Mouse (Mus musculus) left cerebral cortex, adult 11 months (tissue): ENCODE measurements around the gene Tsr3.
A peak's percentile ranks its signal among the peaks of the same experiment; 100 is the strongest.

Experiments used
- DNase-seq: peaks from one replicate; pipeline ENCODE4 v3.0.0; 2022; ENCODE audit warnings: low spot score

The Tsr3 gene

DNA sequence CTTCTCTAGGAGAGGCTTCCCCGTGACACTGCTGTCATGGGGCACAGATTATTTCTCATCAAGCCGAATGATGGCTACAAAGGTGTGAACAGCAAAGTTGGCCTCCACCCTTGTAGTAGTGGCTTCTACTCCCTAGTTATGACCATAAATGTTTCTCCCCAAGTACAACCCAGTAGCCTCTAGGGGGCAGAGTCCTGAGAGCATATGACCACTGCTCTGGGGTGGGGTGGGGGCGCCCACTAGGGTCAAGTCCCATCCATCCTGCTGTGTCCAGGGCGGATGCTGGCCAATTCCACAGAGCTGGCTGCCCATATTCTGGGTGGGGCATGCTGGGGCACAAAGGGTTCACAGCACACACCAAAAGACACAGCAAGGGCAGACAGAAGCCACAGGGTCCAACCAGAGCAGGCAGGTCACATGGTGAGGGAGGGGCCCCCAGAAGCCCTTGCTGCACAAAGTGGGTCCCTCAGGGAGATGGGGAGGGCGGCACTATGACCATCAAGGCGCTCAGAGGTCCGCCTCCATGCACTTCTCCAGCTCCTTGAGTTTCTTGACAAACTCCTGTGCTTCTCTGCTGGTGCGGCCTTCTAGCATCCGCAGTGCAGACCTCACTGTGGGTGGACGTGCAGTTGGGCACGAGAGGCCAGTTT is 3.3 kb downstream of the Tsr3 start:
- DNase-seq, result no peak

DNA sequence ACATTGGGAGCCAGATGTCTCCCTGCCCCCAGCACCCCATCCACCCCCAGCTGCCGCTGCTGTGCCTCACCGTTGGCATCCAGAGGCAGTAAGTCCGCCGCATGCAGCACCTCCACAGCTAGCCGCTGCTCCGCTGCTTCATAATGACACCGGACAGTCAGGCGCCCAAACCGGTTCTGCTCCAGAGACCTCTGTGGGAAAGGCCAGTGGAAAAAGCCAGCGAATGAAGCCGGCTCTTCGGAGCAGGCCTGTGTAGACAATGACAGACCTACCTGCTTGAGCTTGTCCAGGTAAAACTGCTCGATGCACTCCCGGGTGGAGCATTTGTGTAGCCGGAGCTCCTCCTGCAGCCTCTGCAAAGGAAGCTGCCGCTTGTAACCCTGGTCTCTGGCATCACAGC is 4.3 kb downstream of the Tsr3 start:
- no peak for DNase-seq

DNA sequence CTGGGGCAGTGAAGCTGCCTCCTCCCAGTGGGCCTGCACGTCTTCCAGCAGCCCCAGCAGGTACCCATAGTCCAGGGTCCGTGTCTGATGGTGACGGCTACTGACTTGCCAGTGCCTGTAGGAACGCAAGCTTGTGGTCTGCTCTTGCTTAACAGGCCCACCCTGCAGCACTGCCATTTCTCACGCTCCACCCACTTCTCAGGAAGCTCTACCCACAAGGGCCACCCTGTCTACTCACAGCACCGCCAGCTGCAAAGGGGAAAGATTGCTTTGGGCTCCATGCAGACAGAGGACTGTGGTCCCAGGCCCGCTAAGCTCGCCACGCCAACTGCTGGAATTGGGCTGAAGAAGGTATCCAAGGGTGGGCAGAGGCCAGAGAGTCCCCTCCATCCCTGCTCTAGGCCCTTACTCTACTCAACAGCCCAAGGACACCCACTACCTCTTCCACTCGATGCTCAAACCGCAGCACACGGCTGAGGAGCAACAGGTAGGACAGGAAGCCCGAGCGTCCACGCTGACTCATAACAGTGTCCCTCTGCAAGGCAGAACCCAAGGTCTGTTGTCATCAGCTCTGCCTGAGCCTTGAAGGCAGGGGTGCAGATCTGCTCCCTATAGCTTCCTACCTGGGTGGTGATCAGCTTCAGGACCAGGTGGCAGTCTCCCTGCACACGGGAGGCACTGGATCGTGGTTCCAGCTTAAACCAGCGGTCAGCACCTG is 8.2 kb downstream of the Tsr3 start:
- no peak for DNase-seq

DNA sequence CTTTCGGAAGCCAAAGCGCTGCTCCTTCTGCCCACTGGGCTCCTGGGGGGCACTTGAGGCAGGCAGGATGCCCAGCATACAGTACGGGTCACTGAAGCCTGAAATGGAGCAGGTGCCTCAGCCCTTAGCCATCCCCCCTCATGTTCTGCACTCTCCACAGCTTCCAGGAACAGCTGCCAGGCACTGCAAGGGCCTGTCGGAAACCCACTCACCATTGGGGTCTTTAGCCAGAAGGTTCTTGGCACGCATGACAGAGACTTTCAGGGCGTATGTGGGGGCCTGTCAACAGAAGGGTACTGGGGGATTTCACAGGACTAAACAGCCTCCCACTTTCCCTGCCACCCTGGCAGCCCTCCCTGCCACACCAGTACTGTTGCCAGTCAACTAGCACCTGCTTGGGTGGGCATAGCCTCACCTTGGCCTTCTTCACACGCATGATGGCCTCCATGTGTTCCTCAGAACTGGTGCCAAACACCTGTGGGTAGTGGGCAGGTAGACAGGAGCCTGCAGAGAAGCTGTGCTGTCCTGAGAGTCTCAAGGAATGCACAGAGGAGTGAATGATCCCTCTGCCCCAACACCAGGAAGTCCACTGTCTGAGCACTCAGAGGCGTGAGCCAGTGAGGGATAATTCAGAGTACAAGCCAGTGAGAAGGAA is 10.3 kb downstream of the Tsr3 start:
- no peak for DNase-seq

DNA sequence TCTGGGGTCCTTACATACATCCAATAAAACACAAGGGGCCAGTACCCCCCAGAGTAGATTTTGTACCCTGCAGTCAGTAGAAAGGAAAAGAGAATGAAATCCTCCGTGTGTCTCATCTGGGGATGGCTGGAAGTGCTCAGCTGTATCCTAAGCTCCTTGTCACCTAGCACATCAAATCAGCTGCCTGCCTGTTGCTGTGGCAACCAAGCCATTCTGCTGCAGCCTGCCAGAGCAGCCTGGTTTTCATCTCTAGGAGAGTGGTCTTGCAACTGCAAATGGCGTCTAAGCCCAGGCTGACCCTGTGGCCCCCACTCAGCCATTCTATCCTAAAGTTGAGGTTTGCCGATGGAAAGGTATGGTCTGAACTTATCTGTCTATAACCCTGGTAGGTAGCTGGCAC is 12.7 kb downstream of the Tsr3 start:
- no peak for DNase-seq

DNA sequence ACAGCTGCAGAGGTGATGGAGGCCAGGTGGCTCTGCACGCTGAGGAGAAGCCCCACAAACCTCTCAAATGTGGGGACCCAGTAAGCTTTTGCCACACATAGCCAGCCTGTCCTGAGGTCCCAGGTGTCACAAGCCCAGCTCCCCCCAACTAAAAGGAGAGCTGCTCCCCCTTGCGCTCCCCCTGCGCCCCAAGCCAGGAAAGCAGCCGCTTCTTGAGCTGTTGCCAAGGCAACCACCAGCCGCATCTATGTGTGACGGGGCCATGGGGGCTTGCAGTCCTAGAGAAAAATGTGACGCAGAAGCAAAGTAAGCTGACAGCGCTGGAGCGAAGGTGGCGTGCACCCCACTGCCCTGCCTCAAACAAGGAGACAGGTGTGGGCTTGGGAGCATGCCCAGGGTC is 13.8 kb downstream of the Tsr3 start:
- no peak for DNase-seq

DNA sequence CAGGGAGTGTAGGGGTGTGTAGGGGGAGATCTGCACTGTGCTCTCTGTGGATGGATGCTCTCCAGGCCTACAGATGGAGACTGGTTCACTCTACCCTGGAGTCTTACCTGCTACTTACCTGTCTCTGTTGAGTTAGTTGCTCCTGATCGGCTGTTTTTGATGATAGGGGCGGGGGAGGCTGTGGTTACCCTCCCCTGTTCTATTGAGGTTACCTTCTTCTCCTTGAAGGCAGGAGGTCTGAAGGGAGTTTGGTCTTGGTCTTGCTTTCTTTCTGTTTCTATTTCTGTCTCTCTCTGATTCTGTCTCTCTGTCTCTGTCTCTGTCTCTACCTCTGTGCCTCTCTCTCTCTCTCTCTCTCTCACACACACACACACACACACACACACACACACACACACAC is 15.1 kb downstream of the Tsr3 start:
- DNase-seq, result no peak

GRCm38 (mm10) chr17:25256140-25256754 is 16.3 kb downstream of the Tsr3 start, which contains the start of gene Baiap3:
Gene Baiap3 (minus strand): TSS chr17:25256364.
- DNase-seq, result no peak

DNA sequence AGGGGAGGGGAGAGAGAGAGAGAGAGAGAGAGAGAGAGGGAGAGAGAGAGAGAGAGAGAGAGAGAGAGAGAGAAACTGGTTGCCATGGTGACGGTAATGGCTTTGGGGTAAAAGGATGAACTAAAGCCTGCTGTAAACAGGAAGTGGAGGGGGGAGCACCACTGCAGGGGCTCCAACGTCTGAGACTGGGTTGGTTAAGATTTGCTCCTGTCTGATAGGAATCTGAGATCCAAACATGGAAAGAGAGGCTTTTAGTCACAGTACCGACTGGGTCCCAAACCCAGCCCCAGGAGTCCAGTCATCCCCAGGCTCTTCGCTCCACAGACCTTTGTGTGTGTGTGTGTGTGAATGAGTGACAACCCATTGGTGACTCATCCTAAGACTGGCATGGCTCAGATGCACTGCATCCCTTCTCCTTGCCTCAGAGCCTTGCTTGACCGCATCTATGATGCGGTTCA is 17.9 kb downstream of the Tsr3 start:
- no peak for DNase-seq

DNA sequence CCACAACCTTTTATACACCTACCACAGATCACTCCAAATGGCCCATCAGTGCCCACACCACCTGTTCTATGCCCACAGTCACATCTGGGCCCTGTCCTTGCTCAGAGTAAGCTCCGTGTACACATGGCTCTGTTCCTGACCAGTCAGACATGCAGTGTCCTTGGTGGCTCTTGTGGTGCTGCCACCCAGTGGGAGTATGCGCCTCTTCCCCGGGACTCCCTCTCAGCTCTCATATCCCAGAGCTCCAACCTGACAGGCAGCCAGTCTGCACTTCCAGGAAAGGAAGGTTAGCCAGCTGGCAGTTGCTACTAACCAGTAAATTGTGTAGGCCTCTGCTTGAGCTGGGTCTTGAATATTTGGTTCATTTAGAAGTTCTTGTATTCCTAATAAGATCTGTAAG is 24.5 kb downstream of the Tsr3 start:
- no peak for DNase-seq

- no peak for DNase-seq
These were observed 30.9 kb downstream of the Tsr3 start for GRCm38 (mm10) chr17:25270795-25271335.

GRCm38 (mm10) chr17:25272326-25272725 is 32.4 kb downstream of the Tsr3 start:
- DNase-seq, result no peak

DNA sequence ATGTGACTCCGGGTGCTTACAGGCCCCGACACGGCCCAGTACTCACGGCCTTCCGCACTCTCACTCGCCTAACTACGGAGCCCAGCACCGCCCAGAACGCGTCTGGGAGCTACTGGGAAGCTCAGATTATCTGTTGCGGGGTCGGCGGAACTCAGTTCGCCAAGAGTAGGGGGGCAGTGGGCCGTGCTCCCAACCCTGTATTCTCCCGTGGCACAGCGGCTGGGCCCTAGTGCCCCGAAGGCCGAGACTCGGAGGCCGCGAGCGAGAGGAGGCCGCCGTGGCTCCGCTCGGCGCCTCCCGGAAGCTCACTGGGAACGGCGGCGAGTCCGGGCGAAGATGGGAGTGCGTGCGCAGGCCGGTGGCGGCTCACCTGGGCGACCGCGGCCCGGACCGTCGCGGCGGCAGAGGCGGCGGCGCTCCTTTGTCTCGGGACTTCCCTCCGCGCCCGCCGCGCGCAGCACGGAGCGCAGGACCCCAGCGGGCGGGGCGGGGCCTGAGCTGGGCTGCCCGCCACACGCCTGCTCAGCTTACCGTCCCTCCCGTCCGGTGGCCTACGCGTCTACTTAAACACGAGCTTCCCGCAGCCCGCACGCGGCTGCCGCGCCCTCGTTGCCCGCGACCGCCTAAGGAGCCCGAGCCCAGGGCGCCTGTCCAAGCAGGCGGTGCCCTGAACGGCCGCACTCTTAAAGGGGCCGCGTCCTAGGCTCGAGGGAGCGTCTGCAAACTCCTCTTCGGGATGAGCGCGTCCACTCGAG is 33.2 kb downstream of the Tsr3 start:
- peak; percentile 87 for DNase-seq

DNA sequence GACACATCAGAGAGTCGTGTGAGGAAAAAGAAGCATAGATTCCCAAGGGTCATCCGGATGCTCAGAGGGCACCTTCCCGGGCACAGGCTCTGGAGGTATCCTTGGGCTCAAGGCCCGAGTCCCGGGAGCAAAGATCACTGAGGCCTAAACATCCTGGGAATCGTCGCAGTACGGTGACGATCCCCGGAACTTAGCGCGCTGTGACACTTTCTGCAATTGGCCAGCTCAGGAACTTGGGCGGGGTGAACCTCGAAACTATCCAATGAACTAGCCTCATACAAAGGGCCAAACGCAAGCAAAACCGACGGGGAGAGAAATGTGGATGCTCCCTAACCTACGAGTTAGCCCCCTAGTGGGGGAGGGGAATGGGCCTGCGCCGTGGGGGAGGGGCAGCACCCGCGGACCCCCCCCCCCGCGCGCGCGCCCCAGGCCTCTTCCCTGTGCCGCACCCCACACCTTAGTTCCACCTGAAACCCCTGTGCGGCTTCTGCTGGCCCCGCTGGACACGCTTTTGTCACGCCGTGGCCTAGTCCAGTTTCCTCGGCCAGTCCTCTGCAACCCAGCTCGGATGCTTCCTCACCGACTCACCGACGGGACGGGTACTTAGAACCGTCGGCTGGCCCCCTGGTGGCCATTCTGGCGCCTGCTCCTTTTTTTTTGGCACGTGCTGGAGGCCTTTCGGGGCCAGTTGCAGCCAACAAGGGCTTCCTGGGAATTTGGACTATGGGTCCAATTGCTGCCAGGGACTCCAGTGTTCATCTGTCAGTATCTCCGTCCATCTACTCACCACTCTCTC is 33.9 kb downstream of the Tsr3 start:
- peak; percentile 95 for DNase-seq

DNA sequence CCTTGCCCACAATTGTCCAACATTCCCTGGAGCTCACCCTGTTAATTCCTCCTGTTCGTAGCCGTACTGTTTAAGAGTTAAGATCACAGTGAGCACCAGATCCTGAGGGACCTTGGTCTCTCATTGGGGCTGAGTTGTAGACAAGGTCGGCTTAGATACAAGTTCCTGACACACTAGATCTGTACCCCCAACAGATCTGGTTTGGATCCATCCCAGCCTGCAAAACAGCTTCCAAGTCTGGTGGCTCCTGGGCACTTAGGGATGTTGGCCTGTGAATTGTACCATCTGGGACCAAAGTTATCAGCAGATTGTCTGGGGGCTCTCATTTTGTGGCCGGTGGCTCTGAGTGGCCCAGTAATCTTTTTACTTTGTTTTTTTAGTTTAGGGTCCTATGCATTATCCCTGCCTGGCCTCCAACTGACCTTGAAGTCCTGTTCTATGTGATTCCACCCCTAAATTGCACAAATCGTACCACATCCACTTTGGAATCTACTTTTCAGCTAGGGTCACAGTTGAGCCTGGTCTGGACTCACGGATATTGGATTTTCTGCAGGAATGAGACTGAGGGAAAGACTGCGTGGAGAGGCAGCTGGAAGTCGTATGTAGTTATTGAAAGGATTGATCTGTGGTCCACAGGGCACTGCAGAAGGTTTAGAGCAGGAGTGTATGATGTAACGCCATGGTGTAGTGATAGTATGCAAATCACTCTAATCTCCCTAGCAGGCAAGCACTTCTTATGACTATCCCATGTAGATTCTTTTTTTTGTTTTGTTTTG is 34.8 kb downstream of the Tsr3 start, which contains the start of gene Ube2i:
Gene Ube2i, minus strand, starts transcription at position 52 of the 776 bp plus-strand sequence.
- DNase-seq, result no peak

DNA sequence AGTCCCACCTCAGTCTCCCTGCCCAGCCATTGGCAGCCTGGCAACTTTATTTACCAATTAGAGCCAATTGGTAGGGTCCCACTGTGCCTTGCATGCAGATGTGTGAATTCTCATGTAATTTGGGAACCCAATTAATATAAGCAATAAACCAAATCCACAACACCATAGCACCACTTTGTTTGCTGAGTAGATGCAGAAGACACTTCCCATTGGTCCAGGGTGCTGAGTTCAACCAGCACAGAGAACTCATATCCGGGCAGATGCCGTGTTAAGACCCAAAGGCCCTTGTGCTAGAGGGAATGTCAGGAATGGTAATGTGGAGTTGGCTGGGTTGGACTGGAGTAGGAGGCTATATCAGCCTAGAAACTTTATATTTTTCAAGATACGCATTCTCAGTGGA is 35.9 kb downstream of the Tsr3 start:
- no peak for DNase-seq

DNA sequence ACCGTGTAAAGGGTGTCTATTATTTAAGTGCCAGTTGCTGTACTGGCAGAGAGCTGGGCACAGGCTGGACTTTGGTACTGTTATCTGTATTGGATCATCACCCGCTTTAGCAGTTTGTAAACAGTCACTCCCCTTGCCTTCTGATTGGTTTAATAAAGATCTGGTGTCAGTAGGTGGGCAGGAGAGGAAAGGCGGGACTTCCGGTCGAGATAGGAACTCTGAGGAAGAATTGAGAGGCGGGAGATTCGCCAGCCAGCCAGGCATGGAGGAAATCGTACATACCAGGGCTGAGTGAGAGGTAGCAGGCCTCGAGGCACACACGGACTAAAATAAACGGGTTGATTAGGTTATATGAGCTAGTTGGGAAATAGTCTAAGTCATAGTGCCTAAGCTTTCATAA is 42.2 kb downstream of the Tsr3 start:
- DNase-seq, result no peak

GRCm38 (mm10) chr17:25285033-25285432 is 45.1 kb downstream of the Tsr3 start:
- DNase-seq, result no peak

DNA sequence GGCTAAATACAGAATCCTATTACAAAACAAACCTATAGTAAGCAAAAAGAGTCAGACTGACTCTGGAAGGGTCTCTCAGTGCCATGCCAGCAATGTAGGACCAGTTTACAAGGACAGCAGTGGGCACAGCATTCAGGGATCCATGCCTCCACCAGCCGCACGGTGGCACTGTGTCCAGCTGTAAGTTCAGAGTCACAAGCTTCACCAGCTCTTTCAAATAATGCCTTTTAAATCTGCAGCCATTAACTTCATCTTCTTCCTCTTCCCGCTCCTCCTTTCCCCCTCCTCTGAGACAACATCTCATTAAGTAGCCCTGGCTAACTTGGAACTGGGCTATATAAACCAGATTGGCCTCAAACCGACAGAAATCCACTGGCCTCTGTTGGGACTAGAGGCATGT is 48.9 kb downstream of the Tsr3 start:
- DNase-seq, result no peak

DNA sequence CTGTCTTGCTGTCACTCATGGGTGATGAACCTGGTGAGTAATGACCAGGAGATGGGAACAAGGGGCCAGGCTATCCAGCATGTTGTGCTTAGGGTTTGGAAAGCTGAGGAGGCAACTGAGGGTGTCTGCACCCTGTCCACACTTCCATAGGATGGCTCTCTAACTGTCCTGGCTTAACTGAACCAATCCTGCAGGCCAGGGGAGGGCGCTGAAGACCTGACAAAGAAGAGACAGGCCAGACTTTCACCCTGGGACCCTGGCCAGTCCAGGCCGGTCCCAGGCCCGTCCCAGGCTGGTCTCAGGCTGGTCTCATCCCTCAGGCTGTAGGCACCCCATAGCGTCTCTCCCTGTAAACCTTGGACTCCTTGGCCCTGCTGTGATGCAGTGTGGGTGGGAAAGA is 50.4 kb downstream of the Tsr3 start:
- no peak for DNase-seq
